Comparison of ENCODE assay signal across 8 mouse cellular contexts in genomic region chr7:59228866-59229182, GRCm38 (mm10). TPM values are rescaled to one million over a fixed set of nuclear protein-coding genes. Genes with fewer than 3 reads are reported as not detected.
DNase-seq lines count a peak whose midpoint lies in the region; ATAC-seq lines count a peak whose summit lies in the region.

No protein-coding gene starts in this region.

- H3K36me3 ChIP-seq in liver, embryonic 13.5 days, result no peaks in the 10 kb centered on the region

- H3K27ac ChIP-seq in liver, embryonic 13.5 days, result peak overlapping the region; percentile 93

- under 1% methylated on average over 39 of the region's 39 CpGs for WGBS in liver, embryonic 13.5 days (ENCODE audit: insufficient replicate concordance)

- peak; percentile 57 for ATAC-seq in liver, embryonic 13.5 days (ENCODE audit: low read depth)

- H3K9me3 ChIP-seq in liver, embryonic 13.5 days (replicated peaks), result no peaks in the 10 kb centered on the region

- H3K4me1 ChIP-seq in liver, embryonic 13.5 days (replicated peaks), result peaks cover 24% of the 10 kb centered on the region

- H3K27me3 ChIP-seq in liver, embryonic 13.5 days, result no peaks in the 10 kb centered on the region

- DNase-seq in cerebellum, postnatal 14 days, result peak; percentile 92
- DNase-seq in cerebellum, adult 11 months, result no peak
- DNase-seq in thymus, postnatal 14 days, result peak; percentile 91
- no peak for DNase-seq in thymus, postnatal 25 days
- no peak for DNase-seq in liver, embryonic 13.5 days
- peak; percentile 90 for DNase-seq in thymus, postnatal 4 days
- no peak for DNase-seq in spleen, adult 18-20 months
- no peak for DNase-seq in c-Kit-positive CD71-positive TER-119-positive erythroid progenitor cells, embryonic 14.5 days (ENCODE audit: low spot score)

- peak overlapping the region; percentile 99 for H3K4me3 ChIP-seq in liver, embryonic 13.5 days (replicated peaks)

- H3K9ac ChIP-seq in liver, embryonic 13.5 days, result peak overlapping the region; percentile 99

- H3K4me2 ChIP-seq in liver, embryonic 13.5 days, result peak overlapping the region; percentile 80

RNA-seq across cellular contexts. Expression of gene Ube3a, which starts 0.3 kb away (rescaled TPM):
- 70.9 and 83.7 TPM in 2 replicates for polyA plus RNA-seq in liver, embryonic 13.5 days (2015; fragmentation: Nextera tagmentation; extraction: Ambion mirVana)

Comparison
In these comparisons a context has a peak if more than half of its experiments do, and no peak if none do; other contexts are left out.
1. DNase-seq: peak in cerebellum, postnatal 14 days (2 of 2), thymus, postnatal 14 days (single experiment) and thymus, postnatal 4 days (single experiment); none in cerebellum, adult 11 months (single experiment), thymus, postnatal 25 days (single experiment), liver, embryonic 13.5 days (single experiment), spleen, adult 18-20 months (0 of 2) and c-Kit-positive CD71-positive TER-119-positive erythroid progenitor cells, embryonic 14.5 days (single experiment).